Mouse (Mus musculus) left cerebral cortex, adult 8-10 months (tissue): ENCODE measurements at regions not wholly inside any gene's neighbourhood (a gene's known extent, or its start where the extent isn't known, plus 50 kb on each side); places are given as distances from the start of the nearest gene placed in this dataset.
A peak's percentile ranks its signal among the peaks of the same experiment; 100 is the strongest.
"Not testable (repeated sequence)": the region's sequence is repeated elsewhere in the genome, so short reads cannot be mapped to it uniquely, and the experiment has no call there.

Experiments
- DNase-seq, 2 experiments: peaks; one replicate each; pipeline ENCODE4 v3.0.0; 2022; ENCODE audit warnings: low spot score in 2 of 2

- DNase-seq, result no peak
These were observed 146.2 kb downstream of the Kcnrg start for GRCm38 (mm10) chr14:61753421-61753820.

- DNase-seq, result no peak
These were observed 149.4 kb downstream of the Kcnrg start for GRCm38 (mm10) chr14:61756651-61757050.

GRCm38 (mm10) chr14:61757086-61757822, 150.0 kb downstream of the Kcnrg start:
- peak; percentile 21 to 80 for DNase-seq

- DNase-seq, result no peak
These were observed 150.5 kb downstream of the Kcnrg start for GRCm38 (mm10) chr14:61757823-61758175.

- no peak for DNase-seq
These were observed 151.3 kb downstream of the Kcnrg start for GRCm38 (mm10) chr14:61758586-61758985.

- DNase-seq, result not testable (repeated sequence)
These were observed 152.9 kb downstream of the Kcnrg start for GRCm38 (mm10) chr14:61760176-61760575.

- DNase-seq, result no peak
These were observed 154.8 kb downstream of the Kcnrg start for GRCm38 (mm10) chr14:61762076-61762475.

- DNase-seq, result peak in 1 of 2 experiments; percentile 49
These were observed 162.6 kb downstream of the Kcnrg start for GRCm38 (mm10) chr14:61769881-61770280.

- DNase-seq, result no peak
These were observed 166.9 kb downstream of the Kcnrg start for GRCm38 (mm10) chr14:61774171-61774570.

GRCm38 (mm10) chr14:61778618-61779017, 171.4 kb downstream of the Kcnrg start:
- no peak for DNase-seq

GRCm38 (mm10) chr14:61783206-61783605, 175.9 kb downstream of the Kcnrg start:
- DNase-seq, result no peak

- DNase-seq, result no peak
These were observed 177.4 kb downstream of the Kcnrg start for GRCm38 (mm10) chr14:61784609-61785008.

GRCm38 (mm10) chr14:61786031-61786430, 178.8 kb downstream of the Kcnrg start:
- DNase-seq, result no peak

- no peak for DNase-seq
These were observed 180.5 kb downstream of the Kcnrg start for GRCm38 (mm10) chr14:61787746-61788145.

- DNase-seq, result no peak
These were observed 181.9 kb downstream of the Kcnrg start for GRCm38 (mm10) chr14:61788998-61789790.

GRCm38 (mm10) chr14:61795976-61796645, 188.9 kb downstream of the Kcnrg start:
- no peak for DNase-seq

- no peak for DNase-seq
These were observed 189.4 kb downstream of the Kcnrg start for GRCm38 (mm10) chr14:61796671-61797070.

- no peak for DNase-seq
These were observed 196.2 kb downstream of the Kcnrg start for GRCm38 (mm10) chr14:61803421-61803925.

- DNase-seq, result no peak
These were observed 198.2 kb downstream of the Kcnrg start for GRCm38 (mm10) chr14:61805433-61805832.

- DNase-seq, result peak in 1 of 2 experiments; percentile 18
These were observed 200.9 kb downstream of the Kcnrg start for GRCm38 (mm10) chr14:61808193-61808592.

GRCm38 (mm10) chr14:61809716-61810437, 202.6 kb downstream of the Kcnrg start:
- DNase-seq, result peak in 1 of 2 experiments; percentile 26
